Mouse (Mus musculus) adrenal gland, adult 8-10 months (tissue): ENCODE measurements around the gene Mtm1. TPM values are rescaled to one million over a fixed set of nuclear protein-coding genes. Genes with fewer than 3 reads are reported as not detected.
"Not testable (repeated sequence)": the region's sequence is repeated elsewhere in the genome, so short reads cannot be mapped to it uniquely, and the experiment has no call there.

Experiments
- DNase-seq: peaks from one replicate; pipeline ENCODE4 v3.0.0; 2022
- total RNA-seq, 4 experiments: library from RNA; stranded (reverse); gene quantifications; 2 replicates each; pipeline ENCODE4 v1.2.4; 2022

The Mtm1 gene
- total RNA-seq, 4 experiments from 2014 or later = 19.9 to 31.3 (median 22.2) TPM

- no peak for DNase-seq
Observed at GRCm38 (mm10) chrX:71287088-71287487, 76.5 kb downstream of the Mtm1 start.

GRCm38 (mm10) chrX:71294191-71294590 lies 83.6 kb downstream of the Mtm1 start:
- DNase-seq = no peak

DNA sequence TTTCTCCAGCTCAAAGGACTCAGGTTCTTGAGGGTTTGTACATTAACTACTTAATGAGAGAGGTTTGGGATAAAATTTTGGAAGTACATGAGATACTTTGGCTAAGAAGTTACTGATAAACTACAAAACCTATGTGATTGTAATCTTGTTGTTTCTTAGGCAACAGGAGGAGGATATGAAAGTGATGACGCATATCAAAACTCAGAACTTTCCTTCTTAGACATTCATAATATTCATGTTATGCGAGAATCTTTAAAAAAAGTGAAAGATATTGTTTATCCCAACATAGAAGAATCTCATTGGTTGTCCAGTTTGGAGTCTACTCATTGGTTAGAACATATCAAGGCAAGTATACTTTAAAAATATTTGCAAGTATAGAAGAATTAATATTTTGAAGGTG lies 85.4 kb downstream of the Mtm1 start:
- DNase-seq = no peak

- no peak for DNase-seq
Observed at GRCm38 (mm10) chrX:71302148-71302547, 91.6 kb downstream of the Mtm1 start.

DNA sequence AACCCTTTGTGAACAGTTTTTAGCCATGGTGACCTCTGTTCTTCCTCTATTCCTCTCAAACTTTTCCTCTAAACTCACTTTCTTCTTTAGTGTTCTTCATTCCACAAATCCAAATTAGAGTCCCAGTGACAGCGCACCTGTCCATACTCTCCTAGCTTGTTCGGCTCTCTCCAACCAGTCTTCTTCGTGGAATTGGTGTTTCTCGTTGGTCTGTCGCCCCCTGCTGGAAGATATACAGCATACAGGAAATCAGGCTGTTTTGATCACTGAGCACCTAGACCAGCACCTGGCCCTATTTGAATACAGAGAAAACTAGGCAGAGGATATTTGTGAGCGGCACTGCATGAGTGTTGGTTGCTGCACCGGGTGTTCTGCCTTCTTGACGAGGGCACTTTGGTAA lies 100.7 kb downstream of the Mtm1 start:
- DNase-seq = peak; percentile 14

DNA sequence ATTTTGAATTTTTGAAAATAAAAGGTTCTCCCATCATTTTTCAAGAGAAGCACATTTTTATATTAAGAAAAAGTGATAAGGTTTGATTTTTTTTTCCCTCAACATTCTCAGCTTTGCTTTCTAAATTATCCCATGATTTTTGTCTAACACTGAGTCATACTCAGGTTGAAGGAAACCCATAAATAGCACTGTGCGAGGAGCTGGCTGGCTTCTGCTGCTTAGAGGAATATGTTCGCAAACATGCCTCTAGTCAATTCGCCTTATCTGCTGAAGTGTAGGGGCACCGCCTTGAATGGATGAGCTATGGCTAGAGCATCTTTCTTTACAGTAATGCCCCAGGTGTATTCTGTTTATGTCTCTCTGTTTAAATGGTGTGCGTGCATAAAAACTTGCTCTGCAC lies 103.8 kb downstream of the Mtm1 start:
- DNase-seq = no peak

DNA sequence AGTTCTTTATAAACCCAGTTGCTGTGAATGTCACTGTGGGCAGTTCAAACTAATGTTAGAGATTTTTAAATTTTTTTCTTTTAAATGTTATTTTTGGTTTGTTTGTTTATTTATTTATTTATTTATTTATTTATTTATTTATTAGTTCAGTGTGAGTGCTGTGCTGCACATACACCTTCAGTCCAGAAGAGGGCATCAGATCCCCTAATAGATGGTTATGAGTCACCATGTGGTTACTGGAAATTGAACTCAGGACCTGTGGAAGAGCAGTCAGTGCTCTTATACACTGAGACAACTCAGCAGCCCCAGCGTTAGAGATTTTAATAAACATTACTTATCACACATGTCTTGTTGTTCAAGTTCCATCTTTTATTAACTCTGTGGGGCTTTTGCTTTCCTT lies 141.5 kb downstream of the Mtm1 start:
- DNase-seq = no peak

DNA sequence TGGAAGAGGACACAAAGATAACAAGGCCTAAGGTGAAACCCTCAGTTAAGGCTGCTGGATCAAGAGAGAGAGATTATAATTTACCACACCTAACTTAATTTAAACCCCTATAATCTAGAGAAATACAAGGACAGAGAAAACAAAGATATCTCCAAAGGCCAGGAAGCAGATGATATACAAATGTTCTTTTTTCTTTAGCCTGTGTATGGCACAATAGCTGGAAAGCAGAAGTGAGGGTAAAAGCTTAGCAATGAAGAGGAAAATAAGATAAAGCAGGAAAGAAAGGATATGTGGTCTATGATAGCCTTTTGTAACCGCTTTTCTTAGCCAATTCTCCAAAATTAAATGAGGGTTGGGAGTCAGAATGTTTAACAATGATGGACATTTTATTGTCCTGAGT lies 144.8 kb downstream of the Mtm1 start:
- DNase-seq = no peak

DNA sequence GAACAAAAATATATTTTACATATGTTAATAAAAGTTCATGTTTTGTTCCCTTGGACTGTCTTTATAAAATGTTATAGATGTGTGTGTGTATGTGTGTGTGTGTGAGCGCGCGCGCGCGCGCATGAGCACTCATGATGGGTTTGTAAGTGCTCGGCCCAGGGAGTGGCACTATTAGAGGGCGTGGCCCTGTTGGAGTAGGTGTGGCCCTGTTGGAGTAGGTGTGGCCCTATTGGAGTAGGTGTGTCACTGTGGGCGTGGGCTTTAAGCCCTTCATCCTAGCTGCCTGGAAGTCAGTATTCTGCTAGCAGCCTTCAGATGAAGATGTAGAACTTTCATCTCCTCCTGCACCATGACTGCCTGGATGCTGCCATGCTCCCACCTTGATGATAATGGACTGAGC lies 151.2 kb downstream of the Mtm1 start:
- DNase-seq = not testable (repeated sequence)

GRCm38 (mm10) chrX:71364062-71364461 lies 153.5 kb downstream of the Mtm1 start:
- no peak for DNase-seq

DNA sequence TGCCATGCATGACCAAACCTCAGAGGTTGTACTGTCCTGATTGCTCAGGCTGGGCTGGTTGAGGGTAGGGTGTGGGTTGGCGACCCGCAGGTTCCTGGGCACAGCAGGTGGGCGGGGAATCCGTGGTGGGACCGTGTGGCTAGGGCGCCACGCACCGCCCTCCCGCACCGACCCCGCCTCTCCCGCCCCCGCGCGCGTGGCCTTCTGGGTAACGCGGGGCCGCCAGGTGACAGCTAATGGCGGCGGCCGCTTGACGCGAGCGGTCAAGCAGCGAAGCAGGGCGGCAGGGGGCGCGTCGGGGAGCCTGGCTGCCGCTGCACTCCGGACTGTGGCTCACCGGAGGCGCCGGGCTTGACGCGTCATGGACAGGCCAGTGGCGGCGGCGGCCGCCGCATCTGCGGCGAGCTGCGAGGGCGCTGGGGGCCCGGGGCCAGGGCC lies 154.0 kb downstream of the Mtm1 start, which contains the start of gene Mtmr1:
TSS of gene Mtmr1 (plus strand) at position 207 of the 438 bp plus-strand sequence.
- peak; percentile 70 for DNase-seq

GRCm38 (mm10) chrX:71365011-71365410 lies 154.4 kb downstream of the Mtm1 start:
- peak; percentile 11 for DNase-seq

Other genes starting within 250 kb of the Mtm1 start
- gene Mamld1, start 160.5 kb upstream of the Mtm1 start, total RNA-seq = 10 to 100 TPM; 11.2 to 50.8 (median 27.6) TPM
- gene Mtmr1, start 154.0 kb downstream of the Mtm1 start, total RNA-seq = 10 to 100 TPM; 33.3 to 38.2 (median 35.3) TPM